Mouse (Mus musculus) C2C12 (cell line): ENCODE results near the gene Prom1. TPM values are rescaled to one million over a fixed set of nuclear protein-coding genes. Genes with fewer than 3 reads are reported as not detected.

Experiments
- H3K27me3 ChIP-seq: one replicate; pipeline ENCODE4 v1.6.1; 2011; ENCODE audit not compliant: control insufficient read depth, insufficient read depth, insufficient read length
- H3K36me3 ChIP-seq: one replicate; pipeline ENCODE4 v1.6.1; 2011; ENCODE audit not compliant: control insufficient read depth, insufficient read depth
- H3K4me3 ChIP-seq: one replicate; pipeline ENCODE4 v1.5.1; 2011; ENCODE audit warnings: mild to moderate bottlenecking, control low read depth; ENCODE audit not compliant: poor library complexity, insufficient read depth, severe bottlenecking
- H3K79me2 ChIP-seq: one replicate; pipeline ENCODE4 v1.6.1; 2011; ENCODE audit not compliant: control insufficient read depth, insufficient read depth
- H3K79me3 ChIP-seq: one replicate; pipeline ENCODE4 v1.6.1; 2011; ENCODE audit warnings: low read depth, control low read depth
- H3ac ChIP-seq: one replicate; pipeline ENCODE3; 2011; ENCODE audit warnings: low read depth; ENCODE audit not compliant: control insufficient read depth, insufficient read length
- CEBPB ChIP-seq: IDR thresholded peaks from one replicate; pipeline ENCODE4 v1.6.1; 2011; ENCODE audit warnings: low read depth, mild to moderate bottlenecking, control low read depth, moderate library complexity
- CTCF ChIP-seq: IDR thresholded peaks from one replicate; pipeline ENCODE4 v1.5.1; 2011; ENCODE audit not compliant: control insufficient read depth, insufficient read depth, insufficient read length
- FOSL1 ChIP-seq: IDR thresholded peaks from one replicate; pipeline ENCODE4 v1.8.0; 2011; ENCODE audit warnings: mild to moderate bottlenecking, low read length; ENCODE audit not compliant: poor library complexity, insufficient read depth, severe bottlenecking
- MAX ChIP-seq: IDR thresholded peaks from one replicate; pipeline ENCODE4 v1.6.1; 2011; ENCODE audit warnings: mild to moderate bottlenecking, control low read depth
- MYOD1 ChIP-seq: IDR thresholded peaks from one replicate; pipeline ENCODE4 v1.6.1; 2011; ENCODE audit warnings: low read depth; ENCODE audit not compliant: control insufficient read depth, insufficient read length
- MYOG ChIP-seq: IDR thresholded peaks from one replicate; pipeline ENCODE4 v1.6.1; 2011; ENCODE audit not compliant: control insufficient read depth, insufficient read length; ENCODE audit errors: extremely low read depth
- USF1 ChIP-seq: IDR thresholded peaks from one replicate; pipeline ENCODE4 v1.6.1; 2011; ENCODE audit warnings: low read depth, mild to moderate bottlenecking, control low read depth, moderate library complexity
- polyA plus RNA-seq: library from polyadenylated mRNA; unstranded; fragments of >200 nt; fragmentation: generic; extraction: Trizol; gene quantifications from one replicate; pipeline ENCODE4 v1.2.1, GENCODE M21; 2012; ENCODE audit warnings: missing spikeins

Gene Prom1
- polyA plus RNA-seq, 1 experiment, result not detected

DNA sequence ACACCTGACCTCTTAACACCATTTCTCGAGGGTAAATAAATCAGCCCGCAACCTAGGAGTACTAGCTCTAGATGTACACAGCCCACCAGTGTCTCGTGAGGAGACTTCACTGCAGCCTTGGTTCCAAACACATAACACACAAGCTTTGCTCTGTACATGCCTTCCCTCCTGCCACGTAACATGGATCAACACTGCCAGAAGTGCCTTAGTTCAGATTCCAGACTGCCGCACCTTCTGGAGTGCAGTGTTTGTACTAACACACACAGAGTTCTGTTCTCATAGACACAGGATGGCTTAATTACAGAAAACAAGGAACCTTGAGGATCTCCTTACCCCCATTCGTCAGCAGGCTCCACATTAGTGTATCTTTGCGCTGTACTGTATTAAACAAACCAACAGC, 6.1 kb downstream of the Prom1 start:
- Histone ChIP-seq H3K79me2 (no peaks in the 10 kb centered on the region), H3K4me3 (no peak overlapping the region), H3ac (no peak overlapping the region), H3K36me3 (no peaks in the 10 kb centered on the region), H3K79me3 (no peaks in the 10 kb centered on the region), H3K27me3 (peaks cover 21% of the 10 kb centered on the region)
- no peak for TF ChIP-seq FOSL1
- TF ChIP-seq CTCF, result no peak
- no peak for TF ChIP-seq USF1
- TF ChIP-seq CEBPB, result no peak
- TF ChIP-seq MYOG, result no peak
- no peak for TF ChIP-seq MYOD1
- no peak for TF ChIP-seq MAX

DNA sequence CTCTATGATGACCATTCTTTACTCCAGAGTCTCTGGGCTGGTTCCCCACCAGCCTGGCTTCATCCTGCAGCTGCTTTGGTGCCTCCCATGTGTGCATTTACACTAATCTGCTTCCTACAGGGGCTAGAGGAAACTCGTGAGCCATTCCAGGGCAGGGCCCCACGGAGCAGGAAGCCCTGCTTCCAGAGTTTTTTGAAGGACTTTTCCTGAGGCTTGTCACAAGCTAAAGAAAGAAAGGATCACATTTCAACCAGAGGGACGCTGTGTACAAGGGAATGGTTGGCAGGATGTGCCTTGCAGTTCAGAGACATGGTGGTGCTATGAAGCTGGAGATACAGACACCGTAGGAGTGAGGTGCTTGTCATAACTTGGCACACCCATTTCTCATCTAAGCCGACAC, 14.8 kb downstream of the Prom1 start:
- Histone ChIP-seq H3K4me3 (no peak overlapping the region), H3K27me3 (peaks cover 12% of the 10 kb centered on the region), H3ac (no peak overlapping the region), H3K79me2 (no peaks in the 10 kb centered on the region), H3K79me3 (no peaks in the 10 kb centered on the region), H3K36me3 (no peaks in the 10 kb centered on the region)
- TF ChIP-seq MYOG (no peak), FOSL1 (no peak), CTCF (no peak), MAX (no peak), CEBPB (no peak), MYOD1 (no peak), USF1 (no peak)

DNA sequence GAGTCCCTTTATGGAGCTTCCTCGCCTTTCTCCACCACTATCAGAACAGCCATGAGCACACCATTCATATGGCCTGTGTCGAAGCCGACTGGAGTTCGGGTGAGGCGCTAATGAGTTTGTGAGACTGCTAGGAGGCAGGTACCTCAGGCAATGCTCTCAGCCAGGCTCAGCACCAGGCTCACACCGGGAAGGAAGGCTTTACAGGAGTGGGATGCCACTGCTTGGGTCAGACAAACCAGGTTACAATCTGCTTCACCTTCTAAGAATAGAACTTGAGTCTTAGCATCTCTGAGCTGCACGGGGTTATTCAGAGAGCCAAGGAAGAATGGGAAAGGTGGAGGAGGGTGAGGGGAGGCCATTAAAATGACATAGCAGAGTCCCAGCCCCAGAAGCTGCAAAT, 16.0 kb downstream of the Prom1 start:
- Histone ChIP-seq H3K4me3 (no peak overlapping the region), H3K36me3 (no peaks in the 10 kb centered on the region), H3K79me3 (no peaks in the 10 kb centered on the region), H3K27me3 (peaks cover 12% of the 10 kb centered on the region), H3K79me2 (no peaks in the 10 kb centered on the region), H3ac (no peak overlapping the region)
- TF ChIP-seq MYOG (no peak), CTCF (no peak), USF1 (no peak), CEBPB (no peak), FOSL1 (no peak), MYOD1 (no peak), MAX (no peak)

DNA sequence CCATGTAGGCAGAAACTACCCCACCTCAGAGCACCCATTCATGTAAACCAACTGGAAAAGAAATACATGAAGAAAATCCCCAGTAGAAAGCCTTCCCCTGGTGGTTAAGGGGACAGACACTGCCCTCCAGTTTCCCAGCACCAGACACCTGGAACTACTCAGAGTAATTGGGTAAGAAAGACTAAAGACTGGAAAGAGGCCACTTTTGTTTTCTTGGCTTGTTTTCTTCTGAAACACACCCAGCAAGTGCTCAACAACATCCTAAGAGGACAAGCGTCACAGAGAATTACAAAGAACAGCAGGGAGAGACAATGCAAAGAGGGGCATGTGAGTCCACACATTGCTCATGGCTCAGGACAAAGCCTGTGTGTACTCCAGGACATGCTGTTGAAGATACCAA, 20.7 kb downstream of the Prom1 start:
- peaks cover 11% of the 10 kb centered on the region for H3K27me3 ChIP-seq
- no peaks in the 10 kb centered on the region for H3K36me3 ChIP-seq
- no peak overlapping the region for H3K4me3 ChIP-seq
- TF ChIP-seq MYOG, result no peak
- TF ChIP-seq CEBPB, result no peak
- TF ChIP-seq CTCF, result no peak
- TF ChIP-seq FOSL1, result no peak
- TF ChIP-seq MAX, result no peak
- TF ChIP-seq MYOD1, result no peak
- no peak for TF ChIP-seq USF1
- no peaks in the 10 kb centered on the region for H3K79me3 ChIP-seq
- H3ac ChIP-seq, result no peak overlapping the region
- H3K79me2 ChIP-seq, result no peaks in the 10 kb centered on the region

DNA sequence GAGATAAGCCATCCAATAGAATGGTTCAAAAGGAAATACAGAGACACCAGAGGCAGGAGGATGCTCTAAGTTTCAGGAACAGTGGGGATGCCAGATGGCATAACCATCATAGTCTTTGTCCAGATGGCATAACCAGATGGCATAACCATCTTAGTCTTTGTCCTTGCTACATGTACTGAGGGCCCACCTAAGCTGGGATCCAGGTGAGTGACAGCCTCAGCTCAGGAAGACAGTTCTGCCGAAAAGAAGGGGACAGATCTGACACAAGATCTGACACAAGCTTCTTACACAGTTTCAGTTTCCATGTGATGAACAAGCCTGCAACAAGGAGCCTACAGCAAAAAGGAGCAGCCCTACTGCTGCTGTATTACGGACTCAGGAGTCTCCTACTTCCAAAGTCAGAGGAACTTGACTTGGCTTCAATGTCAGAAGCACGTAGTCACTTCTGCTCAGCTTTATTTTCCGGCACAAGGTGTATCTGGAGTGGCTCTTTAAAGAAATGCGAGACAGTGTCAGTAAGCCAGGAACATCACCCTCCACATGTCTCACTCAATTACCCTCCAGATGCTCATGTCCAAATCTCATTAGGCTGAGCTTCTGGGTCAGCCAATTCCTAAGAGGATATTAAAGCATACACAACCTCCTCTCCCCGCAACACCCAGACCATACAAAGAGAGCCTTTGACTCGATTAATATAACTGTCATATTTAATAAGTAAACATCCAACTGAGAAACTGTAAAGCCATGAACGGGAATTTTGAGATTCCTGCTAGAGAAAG, 21.4 kb downstream of the Prom1 start:
- peaks cover 6% of the 10 kb centered on the region for H3K27me3 ChIP-seq
- no peaks in the 10 kb centered on the region for H3K79me2 ChIP-seq
- H3K36me3 ChIP-seq, result no peaks in the 10 kb centered on the region
- no peak overlapping the region for H3K4me3 ChIP-seq
- H3K79me3 ChIP-seq, result no peaks in the 10 kb centered on the region
- H3ac ChIP-seq, result no peak overlapping the region
- no peak for TF ChIP-seq USF1
- no peak for TF ChIP-seq MYOD1

DNA sequence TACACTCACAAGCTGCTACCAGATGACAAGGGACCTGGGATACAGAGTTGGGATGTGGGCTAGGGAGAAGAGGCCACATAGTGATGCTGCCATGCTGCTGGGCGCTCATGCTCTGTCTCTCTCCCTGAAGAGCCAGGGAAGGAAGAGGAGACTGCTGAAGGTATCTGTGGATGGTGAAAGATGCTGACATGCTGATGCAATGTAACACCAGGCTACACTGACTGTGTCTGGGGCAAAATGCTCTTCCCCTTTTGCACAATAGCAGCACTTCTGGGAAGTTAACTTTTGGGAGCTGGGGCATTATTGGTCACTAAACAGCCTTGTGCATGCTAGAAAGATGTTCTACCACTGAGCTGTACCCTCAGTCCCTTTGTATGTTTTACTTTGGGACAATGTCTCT, 26.4 kb downstream of the Prom1 start:
- no peak overlapping the region for H3ac ChIP-seq
- H3K36me3 ChIP-seq, result no peaks in the 10 kb centered on the region
- peaks cover 18% of the 10 kb centered on the region for H3K27me3 ChIP-seq
- no peaks in the 10 kb centered on the region for H3K79me3 ChIP-seq
- no peak overlapping the region for H3K4me3 ChIP-seq
- H3K79me2 ChIP-seq, result no peaks in the 10 kb centered on the region
- TF ChIP-seq CTCF, result no peak
- no peak for TF ChIP-seq FOSL1
- TF ChIP-seq USF1, result no peak
- TF ChIP-seq MYOD1, result no peak
- no peak for TF ChIP-seq MAX
- TF ChIP-seq CEBPB, result no peak
- TF ChIP-seq MYOG, result no peak
